Mouse (Mus musculus): Measurements from ENCODE around the gene Hdac11.
"Not testable (repeated sequence)": the region's sequence is repeated elsewhere in the genome, so short reads cannot be mapped to it uniquely, and the experiment has no call there.

Hdac11 gene

GRCm38 (mm10) chr6:91205791-91206190 lies 49.3 kb downstream of the Hdac11 start:
- no peak for DNase-seq

- no peak for DNase-seq
Observed at GRCm38 (mm10) chr6:91207491-91207890, 51.0 kb downstream of the Hdac11 start.

- DNase-seq: peak; percentile 52
Observed at GRCm38 (mm10) chr6:91209780-91210179, 53.3 kb downstream of the Hdac11 start.

- no peak for DNase-seq
Observed at GRCm38 (mm10) chr6:91210852-91211251, 54.4 kb downstream of the Hdac11 start.

- not testable (repeated sequence) for DNase-seq
Observed at GRCm38 (mm10) chr6:91212155-91212554, 55.7 kb downstream of the Hdac11 start, which contains the start of gene Fbln2. Fbln2 (plus strand) TSS chr6:91212455.

- DNase-seq: peak; percentile 93
Observed at GRCm38 (mm10) chr6:91212571-91212970, 56.1 kb downstream of the Hdac11 start.

- no peak for DNase-seq
Observed at GRCm38 (mm10) chr6:91213287-91214218, 57.1 kb downstream of the Hdac11 start.

GRCm38 (mm10) chr6:91215454-91215853 lies 59.0 kb downstream of the Hdac11 start:
- DNase-seq: no peak

GRCm38 (mm10) chr6:91218445-91218844 lies 62.0 kb downstream of the Hdac11 start:
- DNase-seq: no peak

GRCm38 (mm10) chr6:91218871-91219270 lies 62.4 kb downstream of the Hdac11 start:
- no peak for DNase-seq

- DNase-seq: no peak
Observed at GRCm38 (mm10) chr6:91220062-91220461, 63.6 kb downstream of the Hdac11 start.

- peak; percentile 58 for DNase-seq
Observed at GRCm38 (mm10) chr6:91221094-91221493, 64.6 kb downstream of the Hdac11 start.

GRCm38 (mm10) chr6:91222694-91223346 lies 66.4 kb downstream of the Hdac11 start:
- DNase-seq: no peak
